Mouse (Mus musculus) Muller cell, postnatal 12 days (primary cell): ENCODE data around the gene Kmt5b.

Experiments used
- DNase-seq: peaks from one replicate; pipeline ENCODE4 v3.0.0-alpha.2; 2015; ENCODE audit errors: inconsistent ontology term

The Kmt5b gene

DNA sequence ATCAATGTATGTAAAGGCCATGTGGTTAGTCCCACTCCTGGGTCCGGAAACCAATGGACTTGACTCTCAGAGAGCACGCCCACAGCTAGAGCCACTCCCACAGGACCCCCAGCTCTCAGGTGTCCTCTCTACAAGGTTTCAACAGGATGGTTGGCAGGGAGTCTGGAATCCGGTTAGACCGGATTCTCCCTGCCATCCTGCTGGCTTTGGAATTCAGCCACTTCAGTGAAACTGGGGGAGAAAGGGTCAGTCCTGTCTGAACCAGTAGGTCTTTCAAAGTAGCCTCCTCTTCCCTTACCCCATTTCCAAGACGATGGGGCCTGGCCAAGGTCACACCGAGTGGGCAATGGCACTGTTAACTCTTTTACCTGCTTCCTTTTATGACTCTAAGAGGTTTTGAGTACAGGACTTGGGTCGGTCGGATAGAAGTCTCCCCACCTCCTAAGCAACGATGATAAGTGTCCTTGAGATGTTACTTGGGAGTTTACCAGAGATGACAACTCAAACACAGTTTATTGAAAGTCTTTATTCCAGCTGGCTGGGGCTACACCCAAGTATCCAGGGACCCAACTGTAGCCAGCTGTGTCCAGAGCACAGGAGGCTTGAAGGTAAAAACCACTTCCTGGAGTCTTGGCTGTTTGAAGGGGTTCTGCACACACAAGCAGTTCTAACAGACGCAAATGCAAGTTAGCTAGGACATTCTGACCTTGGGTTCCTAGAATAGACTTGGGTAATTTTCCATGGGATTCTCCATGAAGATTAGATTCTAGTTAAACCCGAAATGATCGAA lies 75.3 kb downstream of the Kmt5b start:
- no peak for DNase-seq

DNA sequence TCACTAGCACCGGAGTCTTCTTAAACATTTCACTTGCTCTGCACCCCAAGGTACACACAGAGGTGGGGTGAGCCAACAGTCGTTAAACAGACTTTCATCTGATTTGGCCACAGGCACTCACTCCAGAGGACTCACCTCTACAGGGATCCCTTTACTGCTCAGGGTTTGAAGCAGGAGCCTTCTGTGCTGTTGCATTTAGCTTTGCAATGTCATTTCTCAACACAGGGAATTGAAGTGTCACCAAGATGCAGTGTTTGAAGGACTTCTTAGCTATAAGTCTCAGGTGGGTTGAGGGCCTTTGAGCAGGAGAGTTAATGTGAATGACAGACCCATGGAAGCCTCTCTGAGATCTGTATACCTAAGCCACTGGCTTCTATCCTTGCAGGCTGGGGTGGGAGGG lies 76.4 kb downstream of the Kmt5b start:
- no peak for DNase-seq

DNA sequence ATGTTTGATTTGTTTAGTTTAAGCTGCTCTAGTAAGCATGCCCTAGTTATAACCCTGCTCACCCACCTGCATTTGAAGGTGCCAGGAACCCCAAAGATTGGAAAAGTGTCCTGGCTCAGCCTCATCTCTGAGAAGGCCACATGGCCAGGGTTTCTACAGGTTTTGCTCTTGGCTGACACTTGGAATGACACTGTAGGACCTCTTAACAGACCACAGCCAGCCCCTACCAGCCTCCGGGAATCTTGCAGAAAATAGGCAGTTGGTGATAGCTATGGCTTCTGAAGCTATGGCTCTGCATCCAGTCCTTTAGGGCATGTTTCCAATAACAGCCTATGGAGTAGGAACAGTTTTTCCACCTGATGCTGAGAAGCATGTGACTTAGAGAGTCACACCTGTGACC lies 77.6 kb downstream of the Kmt5b start:
- DNase-seq: no peak

DNA sequence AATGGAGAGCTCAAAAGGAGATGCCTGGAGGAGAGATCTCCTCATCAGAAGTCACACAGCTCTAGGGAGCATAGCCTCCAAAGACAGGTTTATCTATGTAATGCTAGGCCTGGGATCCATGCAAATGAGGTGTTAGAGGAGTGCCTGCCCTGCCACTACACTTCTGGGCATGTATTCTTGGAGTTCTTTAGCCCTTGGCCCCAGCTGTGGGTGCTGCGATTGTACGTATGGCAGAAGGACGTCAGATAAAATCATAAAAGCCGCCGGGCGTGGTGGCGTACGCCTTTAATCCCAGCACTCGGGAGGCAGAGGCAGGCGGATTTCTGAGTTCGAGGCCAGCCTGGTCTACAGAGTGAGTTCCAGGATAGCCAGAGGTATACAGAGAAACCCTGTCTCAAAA lies 78.1 kb downstream of the Kmt5b start:
- DNase-seq: no peak

DNA sequence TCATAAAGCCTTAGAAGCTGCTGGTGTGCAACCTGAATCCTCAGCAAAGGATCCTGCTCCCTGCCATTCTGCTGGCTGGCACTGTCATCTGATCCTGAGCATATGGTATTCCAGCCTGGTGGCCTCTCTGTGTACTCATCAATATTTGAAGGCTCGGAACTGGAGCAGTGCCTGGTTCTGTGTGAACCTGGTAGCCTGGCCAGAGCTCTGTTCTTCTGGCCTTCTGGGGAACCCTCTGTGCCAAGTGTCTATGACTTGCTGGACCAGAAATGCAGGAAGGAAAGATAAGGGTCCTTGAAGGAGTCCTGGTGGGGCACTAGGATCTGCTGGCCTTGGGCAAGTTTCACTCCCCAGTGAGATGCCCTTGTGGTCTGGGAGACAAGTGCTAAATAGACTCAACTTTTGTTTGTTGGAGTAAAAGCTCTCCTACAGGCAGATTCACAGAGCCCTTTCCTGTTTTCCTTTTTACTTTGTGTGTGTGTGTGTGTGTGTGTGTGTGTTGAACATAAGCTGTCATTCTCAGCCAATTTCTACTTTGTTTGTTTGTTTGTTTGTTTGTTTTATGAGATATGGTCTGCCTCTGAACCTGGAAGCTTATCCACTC lies 78.7 kb downstream of the Kmt5b start:
- no peak for DNase-seq

DNA sequence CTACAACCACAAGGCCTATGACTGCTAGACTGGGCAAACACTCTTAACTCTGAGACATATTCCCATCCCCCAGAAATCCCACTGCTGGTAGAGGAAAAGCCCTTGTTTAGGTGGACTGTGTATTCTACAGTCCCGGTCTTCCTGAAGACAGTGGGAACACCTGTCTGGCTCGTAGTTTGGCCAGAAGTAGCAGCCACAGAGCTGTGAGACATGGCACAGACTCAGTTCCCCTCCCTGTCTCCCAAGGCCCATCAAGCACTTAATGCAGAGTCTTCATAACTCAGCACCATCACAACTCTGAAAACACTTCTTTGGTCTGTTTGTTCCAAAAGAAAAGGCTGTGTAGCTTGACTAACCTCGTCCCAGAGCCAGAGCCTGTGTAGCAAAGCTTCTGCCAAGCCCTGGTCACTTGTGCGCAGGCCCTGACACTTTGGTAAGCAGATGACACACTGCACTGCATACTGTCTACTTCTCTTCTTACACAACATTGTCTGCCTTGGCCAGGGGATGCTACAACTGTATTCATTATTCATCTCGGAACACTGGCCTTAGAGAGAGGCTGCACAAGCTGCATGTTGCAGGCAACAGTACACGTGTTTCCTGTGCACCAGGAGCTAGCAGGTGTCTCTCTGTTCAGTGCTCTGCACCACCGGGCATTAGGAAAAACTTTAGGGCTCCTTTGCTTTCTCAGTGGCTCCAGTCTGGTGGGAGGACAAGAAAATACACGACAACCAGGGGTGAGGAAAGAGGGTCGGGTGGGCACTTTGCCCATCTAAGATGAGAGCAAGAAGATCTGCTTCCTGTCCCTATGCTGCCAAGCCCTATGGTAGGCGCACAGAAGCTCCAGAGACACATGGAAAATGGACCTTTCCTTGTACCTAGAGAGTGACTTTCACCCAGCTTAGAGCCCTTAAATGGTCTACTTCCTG lies 79.7 kb downstream of the Kmt5b start:
- no peak for DNase-seq

DNA sequence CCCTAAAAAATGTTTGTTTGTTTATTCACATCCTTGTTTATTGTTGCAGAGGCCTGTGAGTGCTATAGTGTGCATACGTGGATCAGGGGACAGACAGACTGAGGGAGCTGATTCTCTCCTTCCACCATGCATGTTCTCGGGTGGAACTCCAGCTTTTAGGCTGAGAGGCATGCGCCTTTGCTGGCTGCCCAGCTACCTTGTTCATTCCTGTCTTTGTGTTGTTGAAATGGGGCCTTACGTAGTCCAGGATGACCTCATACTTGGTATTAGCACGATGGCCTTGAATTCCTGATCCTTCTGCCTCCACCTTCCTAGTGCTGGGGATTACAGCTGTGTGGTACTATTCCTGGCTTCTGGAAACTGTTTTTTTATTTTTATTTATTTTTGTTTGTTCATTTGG lies 80.5 kb downstream of the Kmt5b start:
- DNase-seq: no peak

DNA sequence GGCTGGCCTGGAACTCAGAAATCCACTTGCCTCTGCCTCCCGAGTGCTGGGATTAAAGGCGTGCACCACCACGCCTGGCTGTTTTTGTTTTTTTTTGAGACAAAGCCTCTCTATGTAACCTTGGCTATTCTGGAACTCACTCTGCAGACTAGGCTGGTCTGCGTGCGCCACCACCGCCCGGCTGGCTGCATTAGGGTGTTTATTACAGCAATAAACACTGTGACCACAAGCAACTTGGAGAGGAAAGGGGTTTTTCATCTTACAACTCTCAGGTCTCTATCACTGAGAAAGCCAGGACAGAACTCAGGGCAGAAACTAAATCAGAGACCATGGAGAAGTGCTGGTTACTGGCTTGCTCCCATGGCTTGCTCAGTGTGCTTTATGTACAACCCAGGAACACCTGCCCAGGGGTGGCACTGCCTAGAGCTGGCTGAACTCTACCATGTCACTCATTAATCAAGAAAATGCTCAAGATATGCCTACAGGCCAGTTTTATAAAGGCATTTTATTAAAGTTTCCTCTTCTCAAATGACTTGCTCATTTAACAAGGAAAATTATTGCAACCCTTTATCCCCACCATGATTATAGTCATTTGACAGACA lies 81.1 kb downstream of the Kmt5b start:
- DNase-seq: no peak

DNA sequence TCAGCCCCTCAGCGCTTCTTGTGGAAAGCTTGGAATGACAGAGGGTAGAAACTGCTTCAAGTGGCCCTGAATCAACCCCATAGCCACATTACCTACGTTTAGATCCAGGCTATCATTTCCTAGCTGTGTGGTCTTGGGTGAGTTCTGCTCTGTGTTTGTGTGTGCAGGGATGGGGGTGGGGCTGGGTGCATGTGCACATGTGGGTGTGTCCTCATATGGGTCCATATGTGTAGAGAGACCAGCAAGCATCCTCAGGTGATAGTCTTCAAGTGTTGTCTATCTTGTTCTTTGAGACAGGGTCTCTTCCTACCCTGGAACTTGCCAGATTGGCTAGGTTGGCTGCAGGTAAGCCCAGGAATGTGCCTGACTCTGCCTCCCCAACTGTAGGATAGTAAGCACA lies 82.0 kb downstream of the Kmt5b start:
- DNase-seq: no peak

DNA sequence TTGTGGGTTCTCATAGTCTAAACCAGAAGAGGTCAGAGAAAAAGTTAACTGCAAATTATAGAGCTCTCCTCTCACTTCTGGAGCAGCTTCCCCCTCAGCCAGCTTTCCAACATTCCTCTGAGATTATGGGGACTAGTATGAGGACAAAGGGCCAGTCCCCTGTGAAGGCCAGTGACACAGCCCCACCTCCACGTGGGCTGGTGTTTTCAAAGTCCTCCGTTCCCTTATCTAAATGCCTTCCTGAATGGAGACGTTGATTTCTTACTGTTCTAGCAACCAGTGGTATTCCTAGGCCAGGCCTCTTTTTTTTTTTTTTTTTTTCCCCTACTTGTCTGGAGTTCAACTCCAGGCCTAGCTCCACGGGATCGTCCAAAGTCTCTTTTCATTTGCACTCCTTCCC lies 82.9 kb downstream of the Kmt5b start:
- DNase-seq: no peak

DNA sequence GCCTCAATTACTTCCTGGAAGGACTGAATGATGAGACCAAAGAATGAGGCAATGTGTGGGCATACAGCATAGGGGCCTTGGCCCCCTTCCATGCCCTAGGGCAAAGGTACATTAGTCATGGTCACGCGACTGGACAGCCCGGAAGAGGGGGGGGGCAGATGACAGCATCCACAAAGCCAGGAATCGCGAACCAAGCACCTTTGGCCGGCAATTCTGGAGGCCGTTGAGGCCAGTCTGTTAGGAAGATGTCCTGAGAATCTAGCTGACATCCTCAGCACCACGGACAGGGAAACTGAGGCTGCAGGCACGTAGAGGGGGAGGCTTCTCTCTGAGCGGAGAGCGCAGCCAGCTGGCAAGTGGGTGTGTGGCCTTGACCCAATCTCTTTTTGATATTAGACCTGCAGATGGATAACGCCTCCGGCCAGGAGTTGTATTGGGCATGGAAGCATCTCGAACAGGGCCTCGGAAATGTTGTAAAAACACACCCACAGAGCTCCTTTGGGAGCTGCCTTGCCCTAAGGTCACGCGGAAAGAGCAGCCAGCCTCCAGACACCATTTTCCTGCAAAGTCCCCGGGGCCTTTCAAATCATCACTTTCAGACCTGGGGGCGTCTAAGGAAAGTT lies 83.7 kb downstream of the Kmt5b start:
- DNase-seq: peak; percentile 81

DNA sequence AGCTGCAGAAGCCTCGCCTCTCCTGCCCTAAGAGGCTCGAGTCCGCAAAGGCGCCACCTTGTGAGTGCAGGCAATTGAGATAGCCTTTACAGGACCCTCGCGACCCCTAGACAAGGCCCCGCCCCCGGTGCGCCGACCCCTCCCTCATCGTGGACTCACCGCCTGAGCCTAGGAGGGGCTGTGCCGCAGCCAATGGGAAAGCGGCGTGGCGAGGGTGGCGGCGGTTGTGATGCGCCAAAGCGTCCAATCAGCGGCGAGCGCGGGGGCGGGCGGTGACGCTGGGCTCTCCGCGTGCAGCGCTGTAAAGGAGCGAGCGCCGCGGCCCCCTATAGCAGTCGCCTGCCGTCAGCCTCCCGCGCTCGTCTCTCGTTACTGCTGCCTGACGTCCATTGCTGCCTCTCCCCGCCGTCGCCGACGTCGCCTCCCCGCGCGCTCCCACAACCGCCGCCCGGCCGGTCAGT lies 84.3 kb downstream of the Kmt5b start, which contains the start of gene Chka:
Chka (plus strand) TSS at position 272 of the 461 bp plus-strand sequence.
- peak; percentile 98 for DNase-seq

DNA sequence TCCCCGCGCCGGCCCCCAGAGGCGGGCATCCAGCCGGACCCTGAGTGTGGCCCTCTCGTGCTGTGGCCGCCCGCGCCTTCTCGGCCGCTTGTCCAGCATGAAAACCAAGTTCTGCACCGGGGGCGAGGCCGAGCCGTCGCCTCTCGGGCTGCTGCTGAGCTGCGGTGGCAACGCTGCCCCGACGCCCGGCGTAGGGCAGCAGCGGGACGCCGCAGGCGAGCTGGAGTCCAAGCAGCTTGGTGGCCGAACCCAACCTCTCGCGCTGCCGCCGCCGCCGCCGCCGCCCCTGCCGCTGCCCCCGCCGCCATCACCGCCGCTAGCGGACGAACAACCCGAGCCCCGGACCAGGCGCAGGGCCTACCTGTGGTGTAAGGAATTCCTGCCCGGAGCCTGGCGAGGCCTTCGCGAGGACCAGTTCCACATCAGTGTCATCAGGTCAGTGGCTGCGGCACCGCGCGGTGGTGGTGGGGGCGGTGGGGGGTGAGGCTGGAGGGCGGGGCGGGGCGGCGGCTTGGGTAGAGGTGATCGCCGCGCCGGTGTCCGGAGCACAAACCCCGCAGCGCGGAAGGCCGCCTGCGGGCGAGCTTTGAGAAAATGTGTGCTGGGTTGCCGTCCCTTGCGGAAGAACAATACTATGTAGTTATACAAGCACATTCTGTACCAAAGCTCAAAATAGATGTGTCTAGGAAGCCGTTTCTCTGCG lies 84.9 kb downstream of the Kmt5b start:
- no peak for DNase-seq

DNA sequence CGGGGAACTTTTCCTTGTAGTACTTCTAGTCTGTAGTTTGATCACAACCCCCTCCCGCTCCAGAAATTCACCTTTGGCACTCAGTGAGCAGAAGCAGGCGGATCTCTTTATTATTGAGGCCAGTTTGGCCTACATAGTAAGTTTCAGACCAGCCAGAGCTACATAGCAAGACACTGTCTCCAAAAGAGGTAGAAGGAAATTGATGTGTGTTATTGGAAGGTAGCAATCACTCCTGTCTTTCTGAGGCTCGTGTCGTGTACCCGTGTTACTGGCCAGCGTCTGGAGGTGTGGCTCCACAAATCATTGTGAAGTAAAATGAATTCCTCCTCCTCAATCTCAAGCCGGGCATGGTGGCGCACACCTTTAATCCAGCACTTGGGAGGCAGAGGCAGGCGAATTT lies 85.9 kb downstream of the Kmt5b start:
- DNase-seq: no peak

DNA sequence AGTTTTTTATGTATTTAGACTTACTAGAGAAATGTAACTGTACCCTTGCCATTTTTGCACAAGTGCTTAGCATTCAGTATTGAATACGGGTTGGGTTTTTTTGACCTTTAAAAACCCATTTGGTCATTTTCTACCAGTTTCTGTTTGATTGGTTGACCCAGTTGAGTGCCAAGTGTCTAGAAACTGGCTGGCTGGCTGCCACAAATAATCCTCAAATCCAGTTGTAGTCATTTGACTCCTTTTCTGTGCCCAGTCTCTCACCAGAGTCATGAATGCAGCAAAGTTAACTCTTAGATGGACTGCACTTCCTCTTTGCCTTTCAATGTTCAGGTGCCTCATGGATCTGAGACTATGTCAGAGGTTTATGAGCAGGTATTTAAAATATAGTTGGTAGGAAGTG lies 86.7 kb downstream of the Kmt5b start:
- DNase-seq: peak; percentile 48

DNA sequence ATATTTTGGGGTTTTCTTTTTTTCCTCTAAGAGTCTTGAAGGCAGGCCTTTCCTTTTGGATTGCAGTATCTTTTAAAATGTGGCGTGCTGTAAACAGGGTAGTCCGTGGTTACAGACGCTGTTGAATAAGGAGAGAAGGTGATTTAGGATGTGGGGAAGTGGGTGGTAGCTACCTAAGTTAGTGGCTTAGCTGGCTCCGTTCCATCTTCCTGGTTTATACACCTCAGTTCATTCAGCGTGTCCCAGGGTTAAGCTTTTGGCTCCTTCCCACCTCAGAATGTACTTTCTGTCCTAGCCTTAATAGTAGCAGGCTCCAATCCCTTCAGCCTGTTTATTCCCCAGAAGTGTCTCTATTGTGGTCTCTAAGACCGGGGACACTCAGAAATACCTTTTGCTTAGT lies 87.9 kb downstream of the Kmt5b start:
- DNase-seq: no peak

DNA sequence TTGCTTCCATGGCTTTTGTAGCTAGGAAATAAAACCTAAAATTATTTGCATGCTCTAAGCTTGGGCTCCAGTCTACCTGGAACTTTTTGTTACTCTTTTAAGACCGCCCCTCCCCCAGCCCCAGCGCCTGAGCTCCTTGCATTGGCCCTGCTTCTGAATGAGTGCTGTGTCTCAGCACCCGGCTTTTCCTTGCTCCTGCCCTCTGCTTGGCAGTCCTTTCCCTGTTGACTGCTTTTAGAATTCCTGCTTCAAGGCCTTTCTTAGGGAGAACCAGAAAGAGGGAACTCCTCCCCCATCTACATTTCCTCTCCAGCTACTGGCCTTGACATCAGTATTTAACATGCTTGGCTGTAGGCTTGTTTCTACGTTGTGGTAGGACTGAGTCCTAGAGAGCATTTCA lies 88.4 kb downstream of the Kmt5b start:
- DNase-seq: no peak

DNA sequence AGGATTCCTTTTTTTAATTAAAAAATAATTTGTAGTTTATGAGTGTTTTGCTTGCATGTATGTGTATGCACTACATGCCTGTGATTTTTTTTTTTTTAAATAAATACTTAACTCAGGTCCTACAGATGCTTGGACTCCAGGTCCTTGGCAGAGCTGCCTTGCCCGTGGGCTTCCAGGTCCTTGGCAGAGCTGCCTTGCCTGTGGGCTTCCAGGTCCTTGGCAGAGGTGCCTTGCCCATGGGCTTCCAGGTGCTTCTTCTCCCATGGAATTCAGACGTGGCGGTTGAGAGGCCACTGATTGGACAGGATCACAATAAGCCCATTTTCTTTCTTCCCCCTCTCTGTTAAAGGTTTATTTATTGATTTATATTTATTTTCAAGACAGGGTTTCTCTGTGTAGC lies 90.0 kb downstream of the Kmt5b start:
- DNase-seq: no peak

DNA sequence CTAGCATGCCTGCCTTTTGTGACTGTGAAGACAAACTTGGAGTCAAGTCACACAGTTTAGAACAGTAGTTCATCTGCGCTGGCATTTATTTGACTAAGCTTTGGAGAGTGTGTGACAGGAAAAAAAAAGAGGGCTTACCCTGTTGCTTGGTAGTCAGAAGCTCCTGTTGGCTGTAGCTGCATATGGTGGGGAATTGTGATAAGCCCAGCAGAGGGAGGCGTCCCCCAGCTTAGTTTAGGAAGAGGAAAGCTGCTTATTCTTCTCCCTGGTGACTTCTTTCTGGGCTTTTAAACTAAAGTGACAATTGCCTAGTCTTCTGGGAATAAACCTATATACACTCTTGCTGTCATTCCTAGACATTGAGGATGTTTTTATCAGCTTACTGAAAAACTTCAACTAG lies 95.5 kb downstream of the Kmt5b start:
- no peak for DNase-seq

DNA sequence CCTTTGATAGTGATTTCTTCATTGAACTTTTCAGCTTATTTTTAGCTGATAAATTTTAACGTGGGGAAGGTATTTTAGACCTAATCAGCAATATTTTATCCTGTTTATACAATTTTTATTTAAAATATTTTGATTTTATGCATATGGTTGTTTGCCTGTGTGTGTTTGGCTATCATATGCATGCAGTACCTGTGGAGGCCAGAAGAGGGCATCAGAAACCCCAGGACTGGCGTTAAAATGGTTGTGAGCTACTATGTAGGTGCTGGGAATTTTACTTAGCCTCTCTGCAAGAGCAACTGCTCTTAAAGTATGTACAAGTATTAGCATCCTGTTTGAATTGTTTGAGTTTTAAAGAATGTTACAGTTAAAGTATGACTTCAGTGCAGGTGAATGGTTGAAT lies 97.7 kb downstream of the Kmt5b start:
- no peak for DNase-seq
